Mouse (Mus musculus) testis, adult 2 months (tissue): ENCODE results near the gene Ldah. TPM values are rescaled to one million over a fixed set of nuclear protein-coding genes. Genes with fewer than 3 reads are reported as not detected.
A peak's percentile ranks its signal among the peaks of the same experiment; 100 is the strongest.

Source experiments
- H3K27ac ChIP-seq: fragments of 200-500 bp; 2 replicates; pipeline ENCODE4 v1.5.1; 2012; ENCODE audit warnings: low read depth, low read length; ENCODE audit not compliant: control insufficient read depth, insufficient read depth
- H3K27me3 ChIP-seq: fragments of 200-500 bp; 2 replicates; pipeline ENCODE4 v1.6.1; 2012; ENCODE audit warnings: mild to moderate bottlenecking, low read length, moderate library complexity; ENCODE audit not compliant: control insufficient read depth, insufficient read depth
- H3K36me3 ChIP-seq: fragments of 200-500 bp; 2 replicates; pipeline ENCODE4 v1.6.1; 2012; ENCODE audit warnings: mild to moderate bottlenecking, low read length; ENCODE audit not compliant: control insufficient read depth, insufficient read depth
- H3K4me1 ChIP-seq: fragments of 200-500 bp; 2 replicates; pipeline ENCODE4 v1.6.1; 2012; ENCODE audit warnings: low read length; ENCODE audit not compliant: control insufficient read depth, insufficient read depth
- H3K4me3 ChIP-seq: fragments of 200-500 bp; 2 replicates; pipeline ENCODE4 v1.5.1; 2012; ENCODE audit warnings: low read depth, mild to moderate bottlenecking, low read length, moderate library complexity, mixed read lengths; ENCODE audit not compliant: control insufficient read depth
- CTCF ChIP-seq: fragments of 200-500 bp; IDR thresholded peaks from 2 replicates; pipeline ENCODE4 v1.5.1; 2012; ENCODE audit warnings: low read depth, mild to moderate bottlenecking, inconsistent platforms, low read length, moderate library complexity; ENCODE audit not compliant: control insufficient read depth, insufficient read depth, insufficient replicate concordance
- POLR2A ChIP-seq: fragments of 200-500 bp; IDR thresholded peaks from 2 replicates; pipeline ENCODE4 v1.6.1; 2012; ENCODE audit warnings: low read depth, mild to moderate bottlenecking, inconsistent platforms, low read length, moderate library complexity; ENCODE audit not compliant: control insufficient read depth
- polyA plus RNA-seq: library from polyadenylated mRNA; depleted of rRNA; stranded (reverse); fragments of >200 nt; gene quantifications from 2 replicates; pipeline ENCODE4 v1.2.3, GENCODE M21; 2012

The Ldah gene
- polyA plus RNA-seq, 1 experiment: 13.4 TPM

DNA sequence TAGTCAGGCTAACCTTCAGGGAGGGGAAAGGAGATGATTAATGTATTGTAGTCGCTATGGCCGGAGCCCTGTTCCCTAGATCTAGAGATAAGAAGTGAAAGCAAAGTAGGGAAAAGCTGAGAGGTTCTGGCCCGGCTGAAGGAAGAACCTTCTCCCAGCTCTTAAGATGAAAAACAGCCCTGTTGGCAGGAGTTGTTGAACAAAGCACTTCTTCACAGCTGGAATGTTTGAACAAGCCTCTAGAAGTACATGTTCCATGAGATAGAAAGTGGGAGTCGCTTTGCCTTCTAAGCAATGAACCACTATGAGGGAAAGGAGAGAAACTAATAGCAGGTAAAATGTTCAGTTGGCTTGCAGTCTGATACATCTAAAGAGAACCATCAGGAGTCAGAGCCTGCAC lies 36.8 kb downstream of the Ldah start:
- no peaks in the 10 kb centered on the region for H3K36me3 ChIP-seq
- H3K27ac ChIP-seq: no peak overlapping the region
- no peak for TF ChIP-seq POLR2A
- no peak for TF ChIP-seq CTCF
- H3K27me3 ChIP-seq: no peaks in the 10 kb centered on the region
- H3K4me3 ChIP-seq: no peak overlapping the region
- H3K4me1 ChIP-seq: no peaks in the 10 kb centered on the region

DNA sequence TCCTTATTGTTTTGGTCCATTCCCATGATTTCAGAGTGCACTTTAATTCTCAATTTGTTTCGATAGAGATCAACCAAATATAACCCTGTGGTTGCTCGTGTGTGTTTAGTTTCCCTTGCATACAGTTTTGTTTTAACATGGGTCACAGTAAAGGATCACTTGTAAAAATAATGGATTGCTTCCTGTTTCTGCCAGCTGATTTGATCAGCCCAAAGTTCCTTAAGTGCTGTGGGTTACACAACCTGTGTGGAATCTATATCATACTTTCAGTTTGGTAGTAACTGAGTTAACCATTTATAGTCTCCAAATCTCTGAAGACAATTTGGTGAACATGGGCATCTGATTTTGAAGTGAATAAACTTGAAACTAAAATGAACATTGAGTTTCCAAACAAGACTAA lies 52.4 kb downstream of the Ldah start:
- no peaks in the 10 kb centered on the region for H3K4me1 ChIP-seq
- H3K36me3 ChIP-seq: no peaks in the 10 kb centered on the region
- TF ChIP-seq POLR2A: no peak
- TF ChIP-seq CTCF: no peak
- H3K4me3 ChIP-seq: no peak overlapping the region
- no peaks in the 10 kb centered on the region for H3K27me3 ChIP-seq
- H3K27ac ChIP-seq: no peak overlapping the region

DNA sequence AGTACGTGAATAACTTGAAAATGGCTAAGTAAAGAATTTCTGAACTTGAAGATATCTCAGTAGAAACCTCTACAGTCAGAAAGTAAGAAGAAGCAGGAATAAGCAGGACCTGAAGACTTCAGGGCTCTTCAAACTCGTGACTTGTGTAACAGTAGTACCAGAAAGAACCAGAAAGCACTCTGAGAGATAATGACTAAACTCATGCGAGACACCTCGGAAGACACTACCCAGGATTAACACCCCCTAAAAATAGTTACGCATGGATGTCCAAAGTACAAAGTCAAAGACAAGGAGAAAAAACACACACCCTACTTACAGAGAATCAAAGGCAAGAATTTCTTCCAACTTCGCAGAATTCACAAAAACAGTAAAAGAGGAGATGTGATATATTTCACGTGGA lies 58.4 kb downstream of the Ldah start:
- Histone ChIP-seq H3K4me3 (no peak overlapping the region), H3K27ac (no peak overlapping the region), H3K36me3 (no peaks in the 10 kb centered on the region), H3K4me1 (no peaks in the 10 kb centered on the region), H3K27me3 (no peaks in the 10 kb centered on the region)
- no peak for TF ChIP-seq CTCF
- TF ChIP-seq POLR2A: no peak

DNA sequence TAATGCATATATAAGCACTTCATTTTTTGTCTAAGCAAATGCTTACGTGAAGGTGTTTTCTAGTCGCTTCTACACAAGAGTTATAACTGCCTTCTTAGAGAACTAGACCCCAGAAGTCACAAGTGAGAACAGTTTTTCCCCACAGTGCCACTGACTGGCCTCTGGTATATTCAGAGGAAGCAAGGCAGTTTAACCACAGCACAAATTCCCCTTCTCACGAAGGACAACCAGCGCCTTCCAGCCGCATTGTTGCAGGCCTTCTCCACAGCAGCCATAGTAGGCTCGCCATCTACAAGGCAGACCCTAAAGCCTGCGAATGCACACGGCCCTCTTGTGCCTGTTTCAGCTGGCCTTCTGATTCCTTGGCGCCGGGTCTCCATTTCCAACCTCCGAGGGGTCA lies 61.7 kb downstream of the Ldah start:
- Histone ChIP-seq H3K36me3 (no peaks in the 10 kb centered on the region), H3K4me3 (no peak overlapping the region), H3K27me3 (no peaks in the 10 kb centered on the region), H3K4me1 (no peaks in the 10 kb centered on the region), H3K27ac (no peak overlapping the region)
- TF ChIP-seq POLR2A: no peak

DNA sequence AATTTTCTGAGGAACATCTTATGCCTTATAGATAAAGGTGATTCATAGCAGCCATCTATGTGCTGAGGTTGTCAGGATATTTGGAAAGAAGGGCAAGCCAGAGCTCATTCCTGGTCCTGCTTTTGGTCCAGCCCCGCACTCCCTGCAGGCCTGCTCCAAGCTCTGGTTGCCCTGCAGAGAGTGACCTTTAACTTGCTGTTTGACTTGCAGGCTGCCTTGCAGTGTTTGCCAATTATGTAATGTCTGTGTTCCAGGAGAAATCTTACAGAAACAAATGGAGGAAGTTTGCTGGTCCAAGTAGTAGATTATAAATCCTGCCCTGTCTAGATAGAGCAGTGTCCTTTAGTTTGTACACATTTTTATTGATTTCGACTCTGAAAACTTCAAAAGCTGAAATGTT lies 63.5 kb downstream of the Ldah start:
- Histone ChIP-seq H3K27me3 (no peaks in the 10 kb centered on the region), H3K27ac (no peak overlapping the region), H3K36me3 (no peaks in the 10 kb centered on the region), H3K4me1 (no peaks in the 10 kb centered on the region), H3K4me3 (no peak overlapping the region)
- TF ChIP-seq POLR2A (no peak), CTCF (no peak)

DNA sequence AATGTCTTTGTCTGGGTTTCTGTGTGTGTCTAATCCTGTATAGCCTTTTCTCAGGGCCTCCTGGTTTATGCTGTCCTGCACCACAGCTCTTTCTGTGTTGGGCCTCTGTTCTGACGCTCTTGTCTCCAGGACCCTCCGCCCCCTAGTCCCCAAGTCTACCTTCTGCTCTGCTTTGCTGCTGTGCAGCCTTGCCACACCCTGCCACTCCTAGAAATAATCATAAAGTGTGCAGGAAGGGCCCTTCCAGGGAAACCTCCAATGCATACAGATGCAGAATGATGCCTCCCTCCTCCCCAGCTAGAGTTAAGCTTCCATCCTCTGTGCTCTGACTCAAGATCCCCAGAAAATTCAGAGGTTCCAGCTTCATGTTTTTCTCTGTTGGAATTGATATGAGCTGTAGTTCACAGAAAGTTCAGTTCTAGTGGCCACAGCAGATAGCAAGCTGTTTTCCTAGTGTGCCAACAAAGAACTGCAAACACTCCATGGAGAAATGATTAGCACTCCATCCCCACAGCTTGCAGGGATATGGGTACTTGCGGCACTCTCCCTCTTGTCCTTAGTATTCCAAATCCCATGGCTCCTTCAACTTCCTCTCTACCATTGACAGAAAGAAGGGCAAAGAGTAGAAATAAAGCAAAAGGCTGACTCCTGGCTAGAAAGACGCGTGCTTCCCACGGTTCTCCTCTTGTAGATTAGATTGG lies 65.7 kb downstream of the Ldah start:
- Histone ChIP-seq H3K36me3 (no peaks in the 10 kb centered on the region; the same call in 1 of the 2 replicates), H3K27ac (no peak overlapping the region), H3K27me3 (no peaks in the 10 kb centered on the region), H3K4me3 (no peak overlapping the region), H3K4me1 (no peaks in the 10 kb centered on the region)
- TF ChIP-seq POLR2A: no peak
- TF ChIP-seq CTCF: no peak

DNA sequence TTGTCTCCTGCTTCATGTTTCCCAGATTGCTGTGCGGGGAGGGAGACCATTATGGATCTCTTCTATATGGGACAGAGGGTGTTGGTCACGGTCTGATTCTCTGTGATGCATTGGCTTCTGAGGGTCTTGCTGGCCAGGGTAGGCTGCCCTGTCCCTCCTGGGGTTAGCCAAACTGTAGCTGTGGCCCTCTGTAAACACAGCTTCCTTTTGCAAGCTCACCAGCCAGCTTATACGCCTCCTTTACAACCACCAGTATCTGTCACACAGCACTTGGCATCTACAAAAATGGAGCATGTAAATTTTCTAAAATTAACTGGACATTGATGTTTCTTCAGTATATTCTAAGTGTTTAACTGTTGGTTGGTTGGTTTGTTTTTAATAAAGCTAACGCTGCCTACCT lies 67.5 kb downstream of the Ldah start:
- Histone ChIP-seq H3K36me3 (no peaks in the 10 kb centered on the region; the same call in 1 of the 2 replicates), H3K27ac (peak overlapping the region; percentile 57; the same call in 1 of the 2 replicates), H3K27me3 (no peaks in the 10 kb centered on the region), H3K4me1 (no peaks in the 10 kb centered on the region), H3K4me3 (peak overlapping the region; percentile 44)
- TF ChIP-seq CTCF (no peak), POLR2A (no peak)

DNA sequence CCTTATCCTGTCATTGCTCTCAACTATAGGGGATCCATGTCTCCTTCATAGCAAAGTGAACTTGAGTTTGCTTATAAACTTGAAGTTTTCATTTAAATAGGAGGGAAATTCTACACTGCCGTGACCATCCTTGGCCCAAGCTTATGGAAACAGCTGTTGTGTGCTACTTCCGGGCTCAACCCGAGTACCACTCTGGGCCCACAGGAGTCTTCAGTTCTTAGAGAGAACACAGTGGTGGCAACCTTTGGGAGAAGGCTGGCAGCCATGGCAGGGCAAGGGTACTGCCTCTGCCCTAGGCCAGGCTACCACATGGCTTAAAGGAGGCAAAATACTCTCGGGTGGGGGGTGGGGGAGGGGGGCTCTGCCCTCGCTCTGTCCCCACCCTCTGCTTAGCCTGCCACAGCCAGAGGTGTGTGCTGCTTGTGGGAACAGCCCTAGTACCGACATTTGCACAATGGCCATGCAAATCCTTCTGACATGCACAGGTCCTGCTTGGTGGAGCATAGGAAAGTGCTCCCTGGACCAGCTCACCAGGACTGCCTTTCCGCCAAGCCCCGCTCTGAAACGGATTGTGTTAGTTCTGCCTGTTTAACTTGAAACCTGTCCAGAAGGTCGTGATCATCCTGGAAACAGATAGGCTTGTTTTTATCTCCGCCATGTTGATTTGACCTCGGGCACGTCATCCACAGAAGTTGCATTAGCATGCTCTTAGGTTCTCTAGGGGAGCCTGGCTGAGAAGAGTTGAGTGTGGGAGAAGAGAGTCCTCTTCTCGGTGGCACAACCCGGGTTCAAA lies 73.5 kb downstream of the Ldah start:
- Histone ChIP-seq H3K36me3 (no peaks in the 10 kb centered on the region; the same call in 1 of the 2 replicates), H3K27me3 (no peaks in the 10 kb centered on the region), H3K4me1 (no peaks in the 10 kb centered on the region), H3K27ac (no peak overlapping the region), H3K4me3 (no peak overlapping the region)
- TF ChIP-seq CTCF (no peak), POLR2A (no peak)
